Mouse (Mus musculus) lung, embryonic 14.5 days (tissue): ENCODE data around the gene Galnt6. TPM values are rescaled to one million over a fixed set of nuclear protein-coding genes. Genes with fewer than 3 reads are reported as not detected.

Source experiments
- ATAC-seq: fragments of 200-750 bp; cut with Nextera tagmentation; 2 replicates; pipeline ENCODE4 v1.8.0; 2017; ENCODE audit warnings: mild to moderate bottlenecking, moderate TSS enrichment, moderate library complexity; ENCODE audit not compliant: insufficient read depth
- DNase-seq: peaks from one replicate; pipeline ENCODE4 v3.0.0-alpha.2; 2015
- H3K27ac ChIP-seq: fragments of 300-500 bp; sonication (generic); 2 replicates; pipeline ENCODE4 v1.5.1; 2014; ENCODE audit warnings: low read depth, mild to moderate bottlenecking, moderate library complexity
- H3K27me3 ChIP-seq: fragments of 300-500 bp; sonication (generic); 2 replicates; pipeline ENCODE4 v1.6.1; 2014; ENCODE audit warnings: low read length, control low read depth; ENCODE audit not compliant: insufficient read depth
- H3K36me3 ChIP-seq: fragments of 300-500 bp; sonication (generic); 2 replicates; pipeline ENCODE4 v1.6.1; 2014; ENCODE audit warnings: control low read depth; ENCODE audit not compliant: insufficient read depth
- H3K4me1 ChIP-seq: fragments of 300-500 bp; sonication (generic); 2 replicates; pipeline ENCODE4 v1.6.1; 2014; ENCODE audit warnings: antibody characterized with exemption, control low read depth; ENCODE audit not compliant: insufficient read depth
- H3K4me2 ChIP-seq: fragments of 300-500 bp; sonication (generic); 2 replicates; pipeline ENCODE4 v1.6.1; 2014; ENCODE audit warnings: mild to moderate bottlenecking
- H3K4me3 ChIP-seq: fragments of 300-500 bp; sonication (generic); 2 replicates; pipeline ENCODE4 v1.5.1; 2014; ENCODE audit warnings: low read depth, low read length
- H3K9ac ChIP-seq: fragments of 300-500 bp; sonication (generic); 2 replicates; pipeline ENCODE4 v1.6.1; 2014
- H3K9me3 ChIP-seq: fragments of 300-500 bp; sonication (generic); 2 replicates; pipeline ENCODE4 v1.6.1; 2016; ENCODE audit warnings: low read depth, low read length, control low read depth
- CTCF ChIP-seq: IDR thresholded peaks from 2 replicates; pipeline ENCODE4 v1.5.1; 2016; ENCODE audit warnings: antibody characterized with exemption, low read depth
- WGBS: fragments of 180-500 bp; shearing (Covaris S2); extraction: QIAGEN DNeasy Blood & Tissue Kit; methylation state at CpG from one replicate; pipeline ENCODE4 v1.1.7; 2014; 5-methylcytosine and 5-hydroxymethylcytosine counted together
- polyA plus RNA-seq: library from polyadenylated mRNA; unstranded; fragments of >200 nt; fragmentation: Nextera tagmentation; extraction: Ambion mirVana; gene quantifications from 2 replicates; pipeline ENCODE4 v1.2.1, GENCODE M21; 2014

Gene Galnt6
- polyA plus RNA-seq, 1 experiment from 2014 or later: 0.25 TPM

DNA sequence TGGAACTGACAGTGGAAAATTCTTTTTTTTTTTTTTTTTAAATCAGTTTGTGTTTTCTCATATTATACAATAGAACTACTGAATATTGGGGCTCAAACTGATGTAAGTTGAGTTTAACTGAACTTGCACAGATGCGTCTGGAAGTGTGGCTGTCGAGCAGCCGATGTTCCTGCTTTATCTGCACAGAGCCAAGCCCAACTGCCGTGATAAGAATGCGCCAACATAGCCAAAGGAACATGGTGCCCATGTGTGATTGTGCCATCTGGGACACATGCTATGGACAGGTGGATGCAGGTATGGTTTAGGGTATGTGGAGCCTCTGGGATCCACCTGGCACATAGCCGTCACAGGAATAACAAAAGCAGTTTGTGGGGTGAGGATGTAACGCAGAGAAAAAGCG, 43.3 kb downstream of the Galnt6 start:
- ATAC-seq (no peak), DNase-seq (no peak)
- Histone ChIP-seq H3K9ac (no peak overlapping the region), H3K27me3 (no peaks in the 10 kb centered on the region; the same call in 1 of the 2 replicates), H3K4me1 (no peaks in the 10 kb centered on the region), H3K36me3 (no peaks in the 10 kb centered on the region), H3K9me3 (peaks cover 7% of the 10 kb centered on the region; the same call in 1 of the 2 replicates), H3K27ac (no peak overlapping the region), H3K4me3 (no peak overlapping the region), H3K4me2 (no peak overlapping the region)
- 79% methylated on average over 8 of the region's 8 CpGs for WGBS
- no peak for TF ChIP-seq CTCF

GRCm38 (mm10) chr15:100685255-100685654, 43.9 kb downstream of the Galnt6 start:
- Histone ChIP-seq H3K9ac (no peak overlapping the region), H3K4me1 (no peaks in the 10 kb centered on the region), H3K4me3 (no peak overlapping the region), H3K36me3 (no peaks in the 10 kb centered on the region), H3K4me2 (no peak overlapping the region), H3K27me3 (no peaks in the 10 kb centered on the region; the same call in 1 of the 2 replicates), H3K9me3 (peaks cover 2% of the 10 kb centered on the region; the same call in 1 of the 2 replicates), H3K27ac (no peak overlapping the region)
- no peak for TF ChIP-seq CTCF
- ATAC-seq: no peak
- no peak for DNase-seq
- WGBS: 20% methylated on average over 13 of the region's 13 CpGs

DNA sequence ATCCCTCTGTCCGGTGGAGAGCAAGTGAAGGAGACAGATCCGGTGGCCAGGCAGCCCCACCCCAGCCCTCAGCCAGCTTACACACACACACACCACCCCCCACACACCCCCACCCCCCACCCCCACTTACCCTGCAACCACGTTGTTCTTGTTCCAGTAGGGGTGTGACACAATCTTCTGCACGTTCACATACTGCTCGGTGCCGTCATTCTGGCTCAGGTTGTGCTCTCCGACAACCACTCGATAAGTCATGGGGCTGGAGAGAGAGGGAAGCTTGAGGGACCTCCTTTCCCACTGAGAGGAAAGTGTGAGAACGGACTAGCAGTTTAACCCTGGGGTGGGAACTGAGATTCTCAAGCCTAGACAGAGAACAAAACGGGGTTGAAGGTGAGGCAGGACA, 44.7 kb downstream of the Galnt6 start:
- no peak overlapping the region for H3K9ac ChIP-seq
- H3K4me3 ChIP-seq: no peak overlapping the region
- no peak for TF ChIP-seq CTCF
- ATAC-seq (no peak), DNase-seq (no peak)
- 39% methylated on average over 10 of the region's 10 CpGs for WGBS
- no peaks in the 10 kb centered on the region for H3K4me1 ChIP-seq
- H3K27ac ChIP-seq: no peak overlapping the region
- no peaks in the 10 kb centered on the region; the same call in 1 of the 2 replicates for H3K27me3 ChIP-seq
- H3K36me3 ChIP-seq: no peaks in the 10 kb centered on the region
- H3K4me2 ChIP-seq: no peak overlapping the region
- H3K9me3 ChIP-seq: no peaks in the 10 kb centered on the region

- Histone ChIP-seq H3K27ac (no peak overlapping the region), H3K4me3 (no peak overlapping the region), H3K27me3 (no peaks in the 10 kb centered on the region; the same call in 1 of the 2 replicates), H3K9me3 (no peaks in the 10 kb centered on the region), H3K9ac (no peak overlapping the region), H3K4me1 (no peaks in the 10 kb centered on the region), H3K36me3 (no peaks in the 10 kb centered on the region), H3K4me2 (no peak overlapping the region)
- WGBS: 46% methylated on average over 2 of the region's 2 CpGs
- ATAC-seq (peak; percentile 57), DNase-seq (peak; percentile 96)
- peak; percentile 95 for TF ChIP-seq CTCF
Measured at GRCm38 (mm10) chr15:100683041-100683440, 46.1 kb downstream of the Galnt6 start.

GRCm38 (mm10) chr15:100681770-100682169, 47.4 kb downstream of the Galnt6 start:
- no peaks in the 10 kb centered on the region; the same call in 1 of the 2 replicates for H3K27me3 ChIP-seq
- WGBS: 36% methylated on average over 7 of the region's 7 CpGs
- H3K4me1 ChIP-seq: no peaks in the 10 kb centered on the region
- no peaks in the 10 kb centered on the region for H3K9me3 ChIP-seq
- H3K9ac ChIP-seq: no peak overlapping the region
- H3K4me3 ChIP-seq: no peak overlapping the region
- no peaks in the 10 kb centered on the region for H3K36me3 ChIP-seq
- no peak overlapping the region for H3K4me2 ChIP-seq
- DNase-seq: peak; percentile 14
- TF ChIP-seq CTCF: no peak
- H3K27ac ChIP-seq: no peak overlapping the region
- ATAC-seq: no peak

DNA sequence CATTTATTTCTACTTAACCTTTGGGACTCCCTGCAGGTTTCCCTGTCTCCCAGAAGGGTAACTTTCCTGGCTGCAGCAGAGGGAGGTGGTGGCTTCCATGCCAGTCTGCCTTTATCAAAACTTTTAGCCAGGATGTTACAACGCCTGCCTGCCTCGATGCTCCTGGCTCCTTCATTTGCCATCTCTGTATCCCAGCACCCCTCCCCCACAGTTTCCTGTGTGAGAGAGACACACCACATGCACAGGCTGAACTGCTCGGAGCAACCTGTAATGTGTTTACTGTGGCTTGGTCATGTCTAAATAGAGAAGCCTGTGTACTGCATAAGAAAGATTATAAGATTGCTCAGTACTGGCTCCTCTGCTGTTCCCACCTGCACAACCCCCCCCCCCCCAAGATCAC, 48.8 kb downstream of the Galnt6 start:
- H3K27ac ChIP-seq: no peak overlapping the region
- no peaks in the 10 kb centered on the region for H3K36me3 ChIP-seq
- ATAC-seq (no peak), DNase-seq (no peak)
- H3K27me3 ChIP-seq: no peaks in the 10 kb centered on the region; the same call in 1 of the 2 replicates
- no peak overlapping the region for H3K4me2 ChIP-seq
- H3K9ac ChIP-seq: no peak overlapping the region
- TF ChIP-seq CTCF: no peak
- no peak overlapping the region for H3K4me3 ChIP-seq
- 39% methylated on average over 3 of the region's 3 CpGs for WGBS
- H3K4me1 ChIP-seq: no peaks in the 10 kb centered on the region
- H3K9me3 ChIP-seq: no peaks in the 10 kb centered on the region

- Histone ChIP-seq H3K27ac (no peak overlapping the region), H3K9ac (no peak overlapping the region), H3K27me3 (no peaks in the 10 kb centered on the region), H3K36me3 (no peaks in the 10 kb centered on the region), H3K4me1 (no peaks in the 10 kb centered on the region), H3K4me2 (no peak overlapping the region), H3K4me3 (no peak overlapping the region), H3K9me3 (no peaks in the 10 kb centered on the region)
- 75% methylated on average over 14 of the region's 14 CpGs for WGBS
- DNase-seq (no peak), ATAC-seq (no peak)
- TF ChIP-seq CTCF: no peak
Measured at GRCm38 (mm10) chr15:100679005-100679404, 50.2 kb downstream of the Galnt6 start.

DNA sequence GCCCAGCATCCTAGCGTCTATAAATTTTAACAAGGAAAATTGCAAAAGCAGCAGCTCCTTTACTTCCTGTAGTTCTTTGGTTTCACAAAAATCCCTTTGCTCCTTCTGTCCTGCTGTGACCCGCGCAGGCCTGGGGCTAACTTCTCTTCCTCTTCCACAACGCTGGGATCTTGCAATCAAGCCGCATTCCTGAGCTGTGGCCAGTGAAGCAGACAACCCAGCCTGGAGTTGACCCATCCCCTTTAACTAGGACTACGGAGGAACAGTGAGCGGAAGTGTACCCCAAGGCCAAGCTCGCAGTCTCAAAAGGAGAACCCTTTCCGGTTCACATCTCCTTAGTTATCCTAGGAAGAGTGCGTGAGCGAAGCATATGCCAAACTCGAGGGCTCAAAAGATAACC, 50.6 kb downstream of the Galnt6 start:
- ATAC-seq (no peak), DNase-seq (no peak)
- 81% methylated on average over 12 of the region's 12 CpGs for WGBS
- Histone ChIP-seq H3K9me3 (no peaks in the 10 kb centered on the region), H3K36me3 (no peaks in the 10 kb centered on the region), H3K9ac (no peak overlapping the region), H3K27ac (no peak overlapping the region), H3K27me3 (no peaks in the 10 kb centered on the region), H3K4me2 (no peak overlapping the region), H3K4me3 (no peak overlapping the region), H3K4me1 (no peaks in the 10 kb centered on the region)
- TF ChIP-seq CTCF: no peak
